Mouse (Mus musculus) bone marrow, adult 2 months (tissue): ENCODE data around the gene Sart3. TPM values are rescaled to one million over a fixed set of nuclear protein-coding genes. Genes with fewer than 3 reads are reported as not detected.
A peak's percentile ranks its signal among the peaks of the same experiment; 100 is the strongest.

ENCODE experiments used
- H3K27ac ChIP-seq: fragments of 200-500 bp; 2 replicates; pipeline ENCODE4 v1.5.1; 2012; ENCODE audit warnings: low read depth, mild to moderate bottlenecking, control low read depth, inconsistent platforms, low read length; ENCODE audit not compliant: control insufficient read depth, poor library complexity, insufficient read depth
- H3K4me1 ChIP-seq: fragments of 200-500 bp; 2 replicates; pipeline ENCODE4 v1.6.1; 2011; ENCODE audit warnings: low read length; ENCODE audit not compliant: control insufficient read depth, insufficient read depth
- H3K4me3 ChIP-seq: fragments of 200-500 bp; replicated peaks from 2 replicates; pipeline ENCODE3; 2011; ENCODE audit warnings: mild to moderate bottlenecking, low read depth, low read length, control low read depth; ENCODE audit not compliant: control insufficient read depth
- CTCF ChIP-seq: fragments of 200-500 bp; IDR thresholded peaks from 2 replicates; pipeline ENCODE4 v1.5.1; 2011; ENCODE audit warnings: low read length, control low read depth; ENCODE audit not compliant: control insufficient read depth, insufficient read depth
- POLR2A ChIP-seq: fragments of 200-500 bp; IDR thresholded peaks from 2 replicates; pipeline ENCODE4 v1.6.1; 2011; ENCODE audit warnings: low read depth, mild to moderate bottlenecking, control low read depth, low read length, borderline replicate concordance; ENCODE audit not compliant: control insufficient read depth
- WGBS: fragments of 180-500 bp; shearing (Covaris S2); methylation state at CpG from one replicate; pipeline ENCODE4 v1.1.7; 2018; 5-methylcytosine and 5-hydroxymethylcytosine counted together
- polyA plus RNA-seq: library from polyadenylated mRNA; stranded (reverse); fragments of >200 nt; gene quantifications from 2 replicates; pipeline ENCODE4 v1.2.4, GENCODE M21; 2011; ENCODE audit warnings: low replicate concordance; ENCODE audit not compliant: missing spikeins, insufficient read depth, insufficient read length

Gene Sart3
- polyA plus RNA-seq, 1 experiment: 57.4 TPM

GRCm38 (mm10) chr5:113776896-113777226, 4.6 kb upstream of the Sart3 start:
- Histone ChIP-seq H3K4me3 (no peak overlapping the region), H3K27ac (peak overlapping the region; percentile 88), H3K4me1 (peaks cover 5% of the 10 kb centered on the region)
- 23% methylated on average over 8 of the region's 8 CpGs for WGBS
- TF ChIP-seq POLR2A (peak; percentile 80), CTCF (peak; percentile 8; the same call in 1 of the 2 replicates)

DNA sequence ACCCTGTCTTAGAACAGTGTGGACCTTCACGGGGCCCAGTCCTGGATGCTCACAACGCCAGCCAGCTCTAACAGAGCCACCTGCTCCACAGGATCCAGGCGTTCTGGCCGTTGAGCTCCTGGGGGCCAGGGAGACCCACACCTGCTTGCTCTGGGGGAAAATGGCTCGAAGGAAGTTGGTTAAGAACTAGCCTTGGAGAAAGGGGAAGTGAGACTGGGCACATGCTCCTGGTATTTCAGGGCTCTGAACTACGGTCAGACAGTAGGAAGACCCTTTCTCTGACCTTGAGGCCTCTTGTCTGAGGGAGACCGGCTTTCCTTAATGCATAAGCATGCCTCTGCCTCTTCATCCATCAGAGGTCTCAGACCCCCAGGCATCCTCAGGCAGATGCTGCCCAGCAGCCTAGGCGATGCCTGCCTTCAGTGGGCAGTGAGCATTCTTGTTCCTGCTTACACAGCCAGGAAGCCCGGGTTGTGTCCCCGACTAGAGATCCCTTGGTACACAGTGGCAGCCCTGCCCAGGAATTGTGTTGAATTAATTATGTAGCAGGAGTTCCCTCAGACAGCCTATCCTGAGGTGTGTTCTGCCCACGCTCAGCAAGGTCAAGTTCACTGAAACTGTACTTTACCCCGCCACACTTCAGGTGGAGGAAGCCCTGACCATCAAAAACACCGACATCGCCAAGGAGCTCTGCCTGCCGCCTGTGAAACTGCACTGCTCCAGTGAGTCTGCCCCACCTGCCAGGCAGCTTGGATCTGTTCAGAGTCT, 4.0 kb upstream of the Sart3 start:
- Histone ChIP-seq H3K4me1 (peaks cover 5% of the 10 kb centered on the region), H3K4me3 (no peak overlapping the region), H3K27ac (peak overlapping the region; percentile 88)
- TF ChIP-seq CTCF (no peak), POLR2A (0 out of 2 replicates have a peak, but pooled peaks have one; percentile 13)
- WGBS: 18% methylated on average over 15 of the region's 15 CpGs

DNA sequence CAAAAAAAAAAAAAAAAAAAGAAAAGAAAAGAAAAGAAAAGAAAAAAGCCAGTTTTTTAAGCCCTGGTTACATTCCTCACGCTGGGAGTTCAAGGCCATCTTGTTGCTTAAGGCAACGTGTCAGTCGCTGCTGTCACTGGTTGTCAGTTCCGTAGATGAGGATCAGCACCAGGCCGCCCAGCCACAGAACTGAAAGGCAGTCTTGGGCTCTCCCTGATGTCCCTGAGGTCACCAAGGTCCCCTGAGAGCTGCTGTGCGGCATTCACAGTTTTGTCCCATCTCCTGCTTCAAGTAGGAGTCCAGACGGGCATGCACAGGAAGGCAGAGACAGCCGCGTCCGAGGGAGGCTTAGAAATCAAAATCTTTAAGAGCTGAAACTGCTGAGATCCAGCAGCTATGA, 3.3 kb upstream of the Sart3 start:
- 62% methylated on average over 10 of the region's 10 CpGs for WGBS
- no peak overlapping the region for H3K4me3 ChIP-seq
- no peak for TF ChIP-seq CTCF
- TF ChIP-seq POLR2A: no peak
- H3K4me1 ChIP-seq: peaks cover 5% of the 10 kb centered on the region
- H3K27ac ChIP-seq: peak overlapping the region; percentile 88

DNA sequence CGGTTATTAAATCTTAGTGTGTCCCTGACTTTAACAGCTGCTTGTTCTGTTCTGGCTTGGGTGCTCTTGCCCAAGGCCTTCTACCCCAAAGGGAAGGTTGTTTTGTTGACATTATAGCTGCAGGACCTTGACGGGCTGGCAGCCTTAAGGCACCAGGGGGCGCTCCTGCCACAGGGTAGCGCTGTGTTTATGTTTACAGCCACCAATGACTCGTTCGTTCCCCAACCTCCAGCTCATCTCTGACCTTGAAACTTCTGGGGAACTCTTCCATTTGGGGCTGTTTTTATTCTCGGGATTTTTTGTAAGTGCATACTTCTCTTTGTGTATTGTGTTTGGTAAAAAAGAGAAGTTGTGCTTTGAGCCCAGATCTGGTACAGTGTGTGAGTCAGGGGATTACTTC, 1.4 kb upstream of the Sart3 start:
- WGBS: 0% methylated on average over 7 of the region's 7 CpGs
- Histone ChIP-seq H3K27ac (peak overlapping the region; percentile 6; the same call in 1 of the 2 replicates), H3K4me1 (peaks cover 5% of the 10 kb centered on the region), H3K4me3 (peak overlapping the region; percentile 22)
- TF ChIP-seq CTCF: peak; percentile 99
- no peak for TF ChIP-seq POLR2A

DNA sequence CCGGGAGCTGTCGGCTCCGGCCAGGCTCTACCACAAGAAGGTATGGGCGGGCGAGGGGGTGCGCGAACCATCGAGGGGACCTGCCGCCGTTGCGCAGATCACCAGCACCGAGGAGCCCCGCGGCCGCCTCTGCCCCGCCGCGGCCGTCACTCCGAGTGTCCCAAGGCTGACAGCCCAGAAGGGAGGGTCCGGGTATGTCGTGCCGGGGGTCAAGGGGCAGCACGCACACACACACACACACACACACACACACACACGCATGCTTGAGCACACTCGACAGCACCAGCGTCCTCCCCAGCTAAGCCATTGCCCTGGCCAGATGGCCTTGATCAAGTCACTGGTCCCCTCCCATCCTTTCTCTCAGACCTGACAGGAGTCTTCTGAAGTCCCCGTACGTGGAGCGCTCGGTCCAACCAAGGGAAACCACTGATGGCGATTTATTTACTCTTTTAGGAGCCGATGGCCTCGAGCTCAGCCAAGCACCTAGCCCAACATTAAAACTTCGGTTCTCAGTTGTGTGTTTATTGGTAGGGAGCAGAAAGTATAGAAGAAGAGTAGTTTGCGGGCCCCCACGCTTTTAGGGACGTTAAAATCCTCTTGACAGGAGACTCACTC, 702 bp upstream of the Sart3 start:
- WGBS: under 1% methylated on average over 38 of the region's 38 CpGs
- peaks cover 5% of the 10 kb centered on the region for H3K4me1 ChIP-seq
- H3K4me3 ChIP-seq: peak overlapping the region; percentile 99
- TF ChIP-seq POLR2A (no peak), CTCF (no peak)
- H3K27ac ChIP-seq: peak overlapping the region; percentile 84

DNA sequence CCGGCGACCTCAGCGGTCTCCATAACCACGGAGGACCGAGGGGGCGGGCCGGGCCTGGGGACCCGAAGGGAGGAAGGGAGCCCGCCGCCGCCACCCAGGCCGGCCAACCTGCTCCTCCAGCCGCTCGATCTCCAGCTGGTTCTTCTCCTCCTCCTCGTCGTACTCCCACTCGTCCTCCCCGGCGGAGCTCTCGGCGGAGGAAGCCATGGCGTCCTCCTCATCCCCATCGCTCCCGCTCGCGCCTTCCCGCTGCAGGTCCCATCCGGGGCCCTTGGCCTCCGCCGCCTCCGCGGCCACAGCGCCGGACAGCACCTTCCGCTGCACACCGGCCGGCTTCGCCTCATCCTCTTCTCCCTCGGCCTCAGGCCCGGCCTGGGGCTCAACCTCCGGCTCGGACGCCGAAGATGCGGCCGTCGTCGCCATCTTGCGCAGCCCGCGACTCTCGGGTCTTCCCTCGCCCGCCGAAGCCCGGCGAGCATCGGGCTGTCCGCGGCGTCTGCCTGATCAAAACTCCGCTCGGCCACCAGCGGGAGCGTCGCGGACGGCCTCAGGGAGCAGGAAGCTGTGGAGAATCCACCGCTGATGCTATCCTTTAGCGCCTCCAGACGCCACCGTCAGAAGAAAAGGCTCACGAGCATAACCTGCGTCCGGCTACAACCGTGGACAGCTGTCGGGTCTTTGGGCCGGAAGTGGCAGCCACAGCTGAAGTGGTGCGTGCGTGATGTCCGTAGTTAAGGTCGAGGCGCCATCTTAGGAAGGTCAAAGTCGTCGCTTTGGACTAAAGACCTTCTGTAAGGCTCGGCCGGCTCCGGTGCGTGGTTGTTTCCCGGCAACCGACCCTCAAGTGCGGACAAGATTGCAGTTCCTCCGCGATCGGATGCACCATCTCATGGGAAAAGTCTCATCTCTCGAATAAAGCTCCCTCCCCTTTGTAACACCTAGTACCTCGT, 822 bp downstream of the Sart3 start:
- H3K4me1 ChIP-seq: peaks cover 3% of the 10 kb centered on the region; the same call in 1 of the 2 replicates
- TF ChIP-seq POLR2A: peak; percentile 77; the same call in 1 of the 2 replicates
- TF ChIP-seq CTCF: no peak; the same call in 1 of the 2 replicates
- H3K27ac ChIP-seq: peak overlapping the region; percentile 97
- peak overlapping the region; percentile 98 for H3K4me3 ChIP-seq
- 1% methylated on average over 97 of the region's 97 CpGs for WGBS

GRCm38 (mm10) chr5:113768806-113769205, 3.5 kb downstream of the Sart3 start:
- Histone ChIP-seq H3K4me1 (no peaks in the 10 kb centered on the region; the same call in 1 of the 2 replicates), H3K4me3 (no peak overlapping the region), H3K27ac (no peak overlapping the region)
- no peak for TF ChIP-seq CTCF
- no peak for TF ChIP-seq POLR2A
- WGBS: 90% methylated on average over 8 of the region's 8 CpGs
